Mouse (Mus musculus): Measurements from ENCODE around the gene Otulinl. TPM values are rescaled to one million over a fixed set of nuclear protein-coding genes. Genes with fewer than 3 reads are reported as not detected.

Otulinl gene
- total and polyA plus RNA-seq, 3 experiments = not detected

DNA sequence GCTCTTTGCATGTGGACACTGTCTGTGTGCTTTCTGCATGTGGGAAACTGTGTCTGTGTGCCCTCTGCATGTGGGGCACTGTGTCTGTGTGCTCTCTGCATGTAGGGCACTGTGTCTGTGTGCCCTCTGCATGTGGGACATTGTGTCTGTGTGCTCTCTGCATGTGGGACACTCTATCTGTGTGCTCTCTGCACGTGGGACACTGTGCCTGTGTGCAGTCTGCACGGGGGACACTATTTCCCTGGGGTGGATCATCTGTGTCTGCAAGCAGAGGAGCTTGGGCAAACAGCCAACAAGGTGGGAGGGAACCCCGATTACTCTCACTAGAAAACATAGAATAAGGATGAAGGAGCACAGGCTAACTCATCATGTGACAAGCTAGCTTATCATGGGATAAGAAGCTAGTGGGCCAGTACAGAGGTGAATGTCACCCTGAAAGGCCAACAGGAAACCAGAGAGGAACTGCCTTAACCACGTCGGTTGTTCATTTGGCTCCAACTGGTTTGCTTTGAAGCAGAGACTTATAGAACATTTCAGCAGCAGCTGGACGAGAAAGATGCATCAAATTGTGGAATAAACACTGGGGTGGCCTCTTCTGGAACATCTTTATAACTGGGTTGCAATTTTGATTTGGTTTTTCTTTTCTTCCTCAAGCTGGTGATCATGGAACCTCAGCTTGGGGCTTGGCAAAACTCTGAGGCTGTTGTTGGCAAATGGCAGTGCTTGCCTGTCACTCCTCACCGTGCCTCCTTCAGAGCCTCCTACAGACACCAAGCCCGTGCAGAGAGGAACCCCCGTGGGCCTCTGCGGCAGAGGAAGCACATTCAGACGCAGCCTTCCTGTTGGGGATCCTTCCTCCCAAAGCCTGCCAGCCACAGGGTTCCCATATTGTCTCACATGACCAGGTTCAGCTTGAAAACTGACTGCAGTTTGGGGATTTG is 20.9 kb upstream of the Otulinl start:
- DNase-seq (ENCODE audit: low spot score) = no peak
- peaks cover 5% of the 10 kb centered on the region for H3K9me3 ChIP-seq (replicated peaks)
- no peaks in the 10 kb centered on the region for H3K36me3 ChIP-seq (replicated peaks)
- ATAC-seq (ENCODE audit: extremely low read depth, insufficient number of reproducible peaks, low FRiP score, poor library complexity, severe bottlenecking) = no peak
- H3K4me3 ChIP-seq (ENCODE audit: low read depth, low read length) = no peak overlapping the region
- no peaks in the 10 kb centered on the region for H3K4me1 ChIP-seq (ENCODE audit: insufficient read depth, low read depth, low read length)
- TF ChIP-seq GATA2 (IDR thresholded peaks at IDR 0.05; ENCODE audit: borderline replicate concordance, low read depth, low read length) (no peak), POLR2AphosphoS5 (IDR thresholded peaks at IDR 0.05; ENCODE audit: insufficient replicate concordance, low read depth, low read length) (no peak)
- H3K27me3 ChIP-seq (ENCODE audit: insufficient read depth, low read length) = no peaks in the 10 kb centered on the region; the same call in 1 of the 2 replicates

DNA sequence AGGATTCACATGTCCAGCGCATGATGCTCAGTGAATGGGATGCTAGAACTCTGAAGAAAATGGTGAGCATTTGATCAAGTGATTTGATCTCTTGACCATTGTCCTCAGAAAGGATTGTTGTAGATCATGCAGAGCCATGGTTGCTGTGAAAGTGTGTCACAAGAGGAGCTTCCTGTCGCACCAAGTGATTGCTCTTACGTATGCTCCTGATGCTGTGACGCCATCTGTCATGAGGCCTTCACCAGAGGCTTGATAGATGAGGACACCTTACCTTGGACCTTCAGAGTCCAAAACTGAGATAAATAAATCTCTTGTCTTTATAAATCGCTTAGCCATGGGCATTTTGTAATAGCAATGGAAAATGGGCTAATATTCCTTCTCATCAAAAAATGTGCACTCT is 16.3 kb upstream of the Otulinl start:
- ATAC-seq (ENCODE audit: extremely low read depth, insufficient number of reproducible peaks, low FRiP score, poor library complexity, severe bottlenecking) = no peak
- H3K9me3 ChIP-seq (replicated peaks) = peaks cover 5% of the 10 kb centered on the region
- H3K4me1 ChIP-seq (ENCODE audit: insufficient read depth, low read depth, low read length) = no peaks in the 10 kb centered on the region
- no peak overlapping the region for H3K4me3 ChIP-seq (ENCODE audit: low read depth, low read length)
- TF ChIP-seq POLR2AphosphoS5 (IDR thresholded peaks at IDR 0.05; ENCODE audit: insufficient replicate concordance, low read depth, low read length) (no peak), GATA2 (IDR thresholded peaks at IDR 0.05; ENCODE audit: borderline replicate concordance, low read depth, low read length) (no peak), TAL1 (conservative IDR thresholded peaks at IDR 0.05; ENCODE audit: low read depth, low read length) (no peak), CTCF (IDR thresholded peaks at IDR 0.05; ENCODE audit: low read depth, low read length) (no peak), GATA1 (IDR thresholded peaks at IDR 0.05; ENCODE audit: borderline replicate concordance, low read length) (no peak)
- no peak for DNase-seq (ENCODE audit: low spot score)
- no peaks in the 10 kb centered on the region; the same call in 1 of the 2 replicates for H3K27me3 ChIP-seq (ENCODE audit: insufficient read depth, low read length)
- no peaks in the 10 kb centered on the region for H3K36me3 ChIP-seq (replicated peaks)

GRCm38 (mm10) chr15:27693235-27693634 is 11.9 kb upstream of the Otulinl start:
- DNase-seq (ENCODE audit: low spot score) = no peak
- TF ChIP-seq TAL1 (conservative IDR thresholded peaks at IDR 0.05; ENCODE audit: low read depth, low read length) (no peak), CTCF (IDR thresholded peaks at IDR 0.05; ENCODE audit: low read depth, low read length) (no peak)

GRCm38 (mm10) chr15:27692161-27692560 is 10.8 kb upstream of the Otulinl start:
- ATAC-seq (ENCODE audit: extremely low read depth, insufficient number of reproducible peaks, low FRiP score, poor library complexity, severe bottlenecking) (no peak), DNase-seq (ENCODE audit: low spot score) (no peak)
- TF ChIP-seq CTCF (IDR thresholded peaks at IDR 0.05; ENCODE audit: low read depth, low read length) = no peak
- no peak for TF ChIP-seq POLR2AphosphoS5 (IDR thresholded peaks at IDR 0.05; ENCODE audit: insufficient replicate concordance, low read depth, low read length)
- no peak for TF ChIP-seq TAL1 (conservative IDR thresholded peaks at IDR 0.05; ENCODE audit: low read depth, low read length)
- no peak for TF ChIP-seq GATA2 (IDR thresholded peaks at IDR 0.05; ENCODE audit: borderline replicate concordance, low read depth, low read length)
- no peak for TF ChIP-seq GATA1 (IDR thresholded peaks at IDR 0.05; ENCODE audit: borderline replicate concordance, low read length)
- Histone ChIP-seq H3K4me3 (ENCODE audit: low read depth, low read length) (no peak overlapping the region), H3K4me1 (ENCODE audit: insufficient read depth, low read depth, low read length) (no peaks in the 10 kb centered on the region), H3K9me3 (replicated peaks) (no peaks in the 10 kb centered on the region), H3K36me3 (replicated peaks) (no peaks in the 10 kb centered on the region), H3K27me3 (ENCODE audit: insufficient read depth, low read length) (no peaks in the 10 kb centered on the region)

More at GRCm38 (mm10) chr15:27693235-27693634, 11.9 kb upstream of the Otulinl start:
- no peaks in the 10 kb centered on the region for H3K9me3 ChIP-seq (replicated peaks)
- no peaks in the 10 kb centered on the region for H3K27me3 ChIP-seq (ENCODE audit: insufficient read depth, low read length)
- no peaks in the 10 kb centered on the region for H3K4me1 ChIP-seq (ENCODE audit: insufficient read depth, low read depth, low read length)
- H3K36me3 ChIP-seq (replicated peaks) = no peaks in the 10 kb centered on the region
- no peak overlapping the region for H3K4me3 ChIP-seq (ENCODE audit: low read depth, low read length)
- ATAC-seq (ENCODE audit: extremely low read depth, insufficient number of reproducible peaks, low FRiP score, poor library complexity, severe bottlenecking) = no peak

DNA sequence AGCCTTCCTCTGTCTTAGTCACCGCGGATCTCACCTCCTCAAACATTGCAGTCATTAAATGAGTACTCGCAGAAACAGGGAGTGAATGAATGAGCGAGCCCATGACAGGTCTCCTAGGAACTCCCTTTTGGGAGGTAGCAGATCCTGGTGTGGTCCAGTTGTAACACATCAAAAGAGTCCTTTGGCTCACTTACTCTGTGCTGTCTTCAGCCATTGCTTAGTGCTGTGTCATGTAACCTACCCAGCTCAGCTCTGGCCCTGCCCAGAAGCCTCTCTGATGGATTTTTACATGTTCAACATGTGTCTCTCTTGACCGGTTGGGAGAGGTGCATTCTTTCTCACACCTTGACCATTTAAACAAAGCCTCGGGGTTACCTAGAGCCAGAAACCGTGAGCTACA is 9.8 kb upstream of the Otulinl start:
- no peaks in the 10 kb centered on the region for H3K36me3 ChIP-seq (replicated peaks)
- H3K4me1 ChIP-seq (ENCODE audit: insufficient read depth, low read depth, low read length) = no peaks in the 10 kb centered on the region
- TF ChIP-seq GATA1 (IDR thresholded peaks at IDR 0.05; ENCODE audit: borderline replicate concordance, low read length) = no peak
- no peak for TF ChIP-seq CTCF (IDR thresholded peaks at IDR 0.05; ENCODE audit: low read depth, low read length)
- TF ChIP-seq TAL1 (conservative IDR thresholded peaks at IDR 0.05; ENCODE audit: low read depth, low read length) = no peak
- no peak for ATAC-seq (ENCODE audit: extremely low read depth, insufficient number of reproducible peaks, low FRiP score, poor library complexity, severe bottlenecking)
- H3K27me3 ChIP-seq (ENCODE audit: insufficient read depth, low read length) = no peaks in the 10 kb centered on the region
- H3K4me3 ChIP-seq (ENCODE audit: low read depth, low read length) = no peak overlapping the region
- no peaks in the 10 kb centered on the region for H3K9me3 ChIP-seq (replicated peaks)
- no peak for DNase-seq (ENCODE audit: low spot score)

DNA sequence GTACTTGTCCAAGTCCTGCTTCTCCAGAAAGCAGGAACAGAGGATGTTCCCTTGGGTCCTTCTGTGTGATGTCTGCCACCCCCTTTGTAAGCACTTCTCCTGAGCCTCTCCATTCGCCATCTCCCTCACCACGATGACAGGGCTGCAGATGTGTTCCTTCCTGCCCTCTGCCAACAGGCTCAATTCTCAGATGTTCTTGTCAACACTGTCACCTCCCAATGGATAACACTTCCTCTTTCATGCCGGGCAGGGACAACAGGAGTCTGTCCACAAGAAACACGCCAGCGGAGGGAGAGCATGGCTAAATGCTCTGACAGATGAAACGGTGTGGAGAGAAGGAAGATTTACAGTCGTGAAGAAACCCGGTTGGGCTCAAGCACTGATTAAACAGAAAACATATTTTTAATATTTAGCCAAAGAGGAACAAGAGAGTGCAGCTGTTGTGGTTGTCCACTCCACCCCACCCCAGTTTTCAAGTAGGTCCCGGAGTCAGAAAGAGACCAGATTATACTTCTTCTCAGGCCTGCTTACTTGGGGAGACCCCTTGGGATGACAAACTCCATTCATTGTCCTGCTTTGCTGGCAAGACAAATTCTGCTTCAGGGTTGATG is 6.8 kb upstream of the Otulinl start:
- H3K27me3 ChIP-seq (ENCODE audit: insufficient read depth, low read length) = no peaks in the 10 kb centered on the region
- no peak overlapping the region for H3K4me3 ChIP-seq (ENCODE audit: low read depth, low read length)
- no peaks in the 10 kb centered on the region for H3K36me3 ChIP-seq (replicated peaks)
- ATAC-seq (ENCODE audit: extremely low read depth, insufficient number of reproducible peaks, low FRiP score, poor library complexity, severe bottlenecking) = no peak
- no peak for DNase-seq (ENCODE audit: low spot score)
- H3K9me3 ChIP-seq (replicated peaks) = no peaks in the 10 kb centered on the region
- no peak for TF ChIP-seq GATA1 (IDR thresholded peaks at IDR 0.05; ENCODE audit: borderline replicate concordance, low read length)
- TF ChIP-seq CTCF (IDR thresholded peaks at IDR 0.05; ENCODE audit: low read depth, low read length) = no peak
- no peak for TF ChIP-seq GATA2 (IDR thresholded peaks at IDR 0.05; ENCODE audit: borderline replicate concordance, low read depth, low read length)
- TF ChIP-seq TAL1 (conservative IDR thresholded peaks at IDR 0.05; ENCODE audit: low read depth, low read length) = no peak
- no peak for TF ChIP-seq POLR2AphosphoS5 (IDR thresholded peaks at IDR 0.05; ENCODE audit: insufficient replicate concordance, low read depth, low read length)
- H3K4me1 ChIP-seq (ENCODE audit: insufficient read depth, low read depth, low read length) = no peaks in the 10 kb centered on the region
